Mouse (Mus musculus) embryonic facial prominence, embryonic 11.5 days (tissue): ENCODE measurements around the gene Tmem265. TPM values are rescaled to one million over a fixed set of nuclear protein-coding genes. Genes with fewer than 3 reads are reported as not detected.

Source experiments
- ATAC-seq: fragments of 200-750 bp; cut with Nextera tagmentation; replicated peaks from 2 replicates; pipeline ENCODE4 v1.8.0; 2017; ENCODE audit warnings: low read depth; ENCODE audit not compliant: insufficient number of reproducible peaks, low FRiP score, low TSS enrichment
- DNase-seq: peaks from one replicate; pipeline ENCODE4 v3.0.0-alpha.2; 2015; ENCODE audit warnings: low spot score
- H3K27ac ChIP-seq: fragments of 300-500 bp; sonication (generic); replicated peaks from 2 replicates; pipeline ENCODE4 v1.5.1; 2014; ENCODE audit warnings: mild to moderate bottlenecking, low read depth, low read length, control low read depth
- H3K27me3 ChIP-seq: fragments of 300-500 bp; sonication (generic); 2 replicates; pipeline ENCODE4 v1.6.1; 2014; ENCODE audit warnings: mild to moderate bottlenecking, low read length, moderate library complexity, mixed read lengths; ENCODE audit not compliant: control insufficient read depth, insufficient read depth
- H3K36me3 ChIP-seq: fragments of 300-500 bp; sonication (generic); replicated peaks from 2 replicates; pipeline ENCODE4 v1.6.1; 2014; ENCODE audit warnings: low read depth, mild to moderate bottlenecking, low read length, moderate library complexity, mixed read lengths; ENCODE audit not compliant: control insufficient read depth, insufficient read depth
- H3K4me1 ChIP-seq: fragments of 300-500 bp; sonication (generic); 2 replicates; pipeline ENCODE4 v1.6.1; 2014; ENCODE audit warnings: low read length, mixed read lengths; ENCODE audit not compliant: control insufficient read depth, insufficient read depth
- H3K4me2 ChIP-seq: fragments of 300-500 bp; sonication (generic); 2 replicates; pipeline ENCODE4 v1.6.1; 2014; ENCODE audit warnings: low read depth, mild to moderate bottlenecking, control low read depth, low read length, moderate library complexity
- H3K4me3 ChIP-seq: fragments of 300-500 bp; sonication (generic); 2 replicates; pipeline ENCODE4 v1.5.1; 2014; ENCODE audit warnings: low read depth, low read length, control low read depth
- H3K9ac ChIP-seq: fragments of 300-500 bp; sonication (generic); replicated peaks from 2 replicates; pipeline ENCODE4 v1.6.1; 2014; ENCODE audit warnings: mild to moderate bottlenecking, control low read depth, low read length
- H3K9me3 ChIP-seq: fragments of 300-500 bp; sonication (generic); replicated peaks from 2 replicates; pipeline ENCODE4 v1.6.1; 2016; ENCODE audit warnings: mild to moderate bottlenecking, low read length, inconsistent platforms, mixed read lengths; ENCODE audit not compliant: control insufficient read depth
- WGBS: fragments of 180-500 bp; shearing (Covaris S2); extraction: QIAGEN DNeasy Blood & Tissue Kit; methylation state at CpG from one replicate; pipeline ENCODE4 v1.1.7; 2014; 5-methylcytosine and 5-hydroxymethylcytosine counted together
- polyA plus RNA-seq: library from polyadenylated mRNA; unstranded; fragments of >200 nt; fragmentation: Nextera tagmentation; extraction: Ambion mirVana; gene quantifications from 2 replicates; pipeline ENCODE4 v1.2.1, GENCODE M21; 2014

Gene Tmem265
- polyA plus RNA-seq, 1 experiment from 2014 or later: 4.8 TPM

DNA sequence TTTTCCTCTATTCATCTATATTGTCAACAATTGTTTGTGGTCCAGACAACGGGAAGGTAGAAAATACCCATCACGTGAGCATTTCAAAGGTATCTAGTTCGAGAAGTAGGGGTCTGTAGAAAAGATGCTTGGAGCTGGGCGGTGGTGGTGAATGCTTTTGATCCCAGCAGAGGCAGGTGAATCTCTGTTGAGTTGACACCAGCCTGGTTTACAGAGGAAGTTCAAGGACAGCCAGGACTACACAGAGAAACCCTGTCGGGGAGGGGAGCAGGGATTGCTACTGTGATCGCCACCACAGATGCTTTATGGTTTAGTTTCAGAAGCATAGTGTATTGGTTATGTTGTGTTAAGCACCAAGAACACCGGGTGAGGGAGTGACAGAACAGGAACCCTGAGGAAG is 12.9 kb downstream of the Tmem265 start:
- peak overlapping the region; percentile 91 for H3K4me2 ChIP-seq
- peak overlapping the region; percentile 77 for H3K9ac ChIP-seq
- ATAC-seq (no peak), DNase-seq (no peak)
- peak overlapping the region; percentile 78 for H3K4me3 ChIP-seq
- no peaks in the 10 kb centered on the region for H3K27me3 ChIP-seq
- H3K27ac ChIP-seq: no peak overlapping the region
- 27% methylated on average over 7 of the region's 7 CpGs for WGBS
- H3K36me3 ChIP-seq: peaks cover 5% of the 10 kb centered on the region; the same call in 1 of the 2 replicates
- no peaks in the 10 kb centered on the region for H3K9me3 ChIP-seq
- H3K4me1 ChIP-seq: 0 out of 2 replicates have a peak, but pooled peaks cover 2% of the 10 kb centered on the region

DNA sequence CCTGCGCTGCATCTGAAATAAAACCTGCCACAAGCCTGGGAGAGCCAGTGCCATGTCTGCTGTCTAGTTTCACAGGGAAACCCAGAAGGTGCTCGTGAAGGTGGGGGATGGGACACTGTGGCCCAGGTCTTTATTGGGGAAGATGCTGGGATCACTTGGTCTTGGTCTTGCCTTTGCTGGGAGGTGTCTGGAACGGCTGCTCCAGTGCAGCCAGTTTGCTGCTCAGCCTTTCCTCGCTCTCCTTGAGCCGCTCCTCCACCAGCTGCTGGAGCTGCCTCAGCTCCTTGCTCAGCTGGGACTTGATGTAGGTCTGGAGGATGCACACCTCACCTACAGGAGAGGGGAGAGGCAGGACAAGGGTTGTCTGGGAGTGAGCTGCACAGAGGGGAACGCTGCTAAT is 22.1 kb downstream of the Tmem265 start:
- Histone ChIP-seq H3K9me3 (no peaks in the 10 kb centered on the region), H3K4me1 (no peaks in the 10 kb centered on the region), H3K9ac (no peak overlapping the region), H3K4me3 (no peak overlapping the region), H3K36me3 (peaks cover 7% of the 10 kb centered on the region), H3K27me3 (no peaks in the 10 kb centered on the region), H3K4me2 (no peak overlapping the region), H3K27ac (no peak overlapping the region)
- no peak for ATAC-seq
- WGBS: 95% methylated on average over 6 of the region's 6 CpGs
- no peak for DNase-seq

DNA sequence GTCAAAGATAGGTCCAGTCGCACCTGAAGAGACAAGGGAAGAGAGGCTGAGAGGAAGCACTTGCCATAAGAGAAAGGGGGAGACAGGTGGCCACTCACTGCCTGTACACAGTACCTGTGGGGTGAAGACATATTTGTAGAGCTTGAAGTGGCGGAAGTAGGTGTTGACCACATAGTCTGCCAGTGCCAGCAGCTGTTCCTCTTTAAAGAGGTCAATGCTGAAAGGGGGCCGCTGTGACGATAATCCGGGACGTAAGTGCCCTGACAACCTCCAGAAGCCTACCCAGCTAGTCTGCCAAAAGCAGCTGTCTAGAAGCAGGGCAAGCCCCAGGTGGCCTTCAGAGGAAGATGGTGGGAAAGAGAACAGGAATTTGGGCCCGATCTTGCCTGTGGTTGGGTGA is 23.8 kb downstream of the Tmem265 start:
- WGBS: 78% methylated on average over 7 of the region's 7 CpGs
- H3K4me3 ChIP-seq: no peak overlapping the region
- H3K27ac ChIP-seq: no peak overlapping the region
- H3K27me3 ChIP-seq: no peaks in the 10 kb centered on the region
- ATAC-seq: no peak
- no peaks in the 10 kb centered on the region for H3K9me3 ChIP-seq
- H3K4me2 ChIP-seq: no peak overlapping the region
- H3K4me1 ChIP-seq: no peaks in the 10 kb centered on the region
- DNase-seq: no peak
- H3K9ac ChIP-seq: no peak overlapping the region
- peaks cover 7% of the 10 kb centered on the region for H3K36me3 ChIP-seq

DNA sequence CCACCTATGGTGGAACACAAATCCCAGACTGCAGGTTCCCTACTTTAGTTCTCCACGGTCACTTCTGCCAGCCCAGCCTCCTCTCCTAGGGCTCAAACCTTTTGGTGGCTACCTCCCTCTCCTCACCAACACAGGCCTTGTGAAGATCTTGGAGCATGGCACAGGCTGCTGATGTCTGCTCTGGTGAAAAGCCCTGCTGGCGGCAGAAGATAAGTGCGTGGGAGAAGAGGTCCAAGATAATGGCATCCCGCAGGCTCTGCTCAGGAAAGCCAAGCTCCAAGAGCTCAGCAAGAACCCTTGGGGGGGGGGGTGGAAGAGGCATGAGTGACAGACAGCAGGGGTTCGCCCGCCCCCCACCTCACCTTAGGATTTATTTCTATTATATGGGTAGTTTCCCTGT is 25.0 kb downstream of the Tmem265 start:
- Histone ChIP-seq H3K4me1 (no peaks in the 10 kb centered on the region), H3K9me3 (no peaks in the 10 kb centered on the region), H3K27ac (no peak overlapping the region), H3K4me3 (no peak overlapping the region), H3K4me2 (no peak overlapping the region), H3K9ac (no peak overlapping the region), H3K36me3 (peaks cover 7% of the 10 kb centered on the region), H3K27me3 (no peaks in the 10 kb centered on the region)
- WGBS: 96% methylated on average over 6 of the region's 6 CpGs
- DNase-seq: no peak
- ATAC-seq: no peak

DNA sequence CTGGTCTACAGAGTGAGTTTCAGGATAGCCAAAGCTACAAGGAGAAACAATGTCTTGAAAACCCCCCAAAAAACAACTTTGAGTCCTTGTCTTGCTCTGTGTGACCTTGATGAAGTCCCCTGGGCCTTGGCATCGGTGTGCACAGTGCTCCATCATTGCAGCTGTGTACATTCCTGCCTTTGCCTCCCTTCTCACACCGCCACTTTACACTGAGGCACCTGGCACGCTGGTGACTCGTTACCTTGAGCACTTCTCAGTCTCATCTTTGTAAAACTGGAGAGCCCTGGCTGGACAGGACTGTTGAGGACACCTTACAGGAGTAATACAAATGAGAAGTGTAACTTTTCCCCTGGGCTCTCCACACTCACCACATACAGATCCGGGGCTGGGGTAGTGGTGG is 26.0 kb downstream of the Tmem265 start:
- ATAC-seq (no peak), DNase-seq (no peak)
- Histone ChIP-seq H3K4me1 (no peaks in the 10 kb centered on the region), H3K27ac (no peak overlapping the region), H3K4me2 (peak overlapping the region; percentile 83), H3K27me3 (no peaks in the 10 kb centered on the region), H3K9me3 (no peaks in the 10 kb centered on the region), H3K4me3 (peak overlapping the region; percentile 86), H3K36me3 (peaks cover 11% of the 10 kb centered on the region), H3K9ac (no peak overlapping the region; the same call in 1 of the 2 replicates)
- 81% methylated on average over 5 of the region's 5 CpGs for WGBS

DNA sequence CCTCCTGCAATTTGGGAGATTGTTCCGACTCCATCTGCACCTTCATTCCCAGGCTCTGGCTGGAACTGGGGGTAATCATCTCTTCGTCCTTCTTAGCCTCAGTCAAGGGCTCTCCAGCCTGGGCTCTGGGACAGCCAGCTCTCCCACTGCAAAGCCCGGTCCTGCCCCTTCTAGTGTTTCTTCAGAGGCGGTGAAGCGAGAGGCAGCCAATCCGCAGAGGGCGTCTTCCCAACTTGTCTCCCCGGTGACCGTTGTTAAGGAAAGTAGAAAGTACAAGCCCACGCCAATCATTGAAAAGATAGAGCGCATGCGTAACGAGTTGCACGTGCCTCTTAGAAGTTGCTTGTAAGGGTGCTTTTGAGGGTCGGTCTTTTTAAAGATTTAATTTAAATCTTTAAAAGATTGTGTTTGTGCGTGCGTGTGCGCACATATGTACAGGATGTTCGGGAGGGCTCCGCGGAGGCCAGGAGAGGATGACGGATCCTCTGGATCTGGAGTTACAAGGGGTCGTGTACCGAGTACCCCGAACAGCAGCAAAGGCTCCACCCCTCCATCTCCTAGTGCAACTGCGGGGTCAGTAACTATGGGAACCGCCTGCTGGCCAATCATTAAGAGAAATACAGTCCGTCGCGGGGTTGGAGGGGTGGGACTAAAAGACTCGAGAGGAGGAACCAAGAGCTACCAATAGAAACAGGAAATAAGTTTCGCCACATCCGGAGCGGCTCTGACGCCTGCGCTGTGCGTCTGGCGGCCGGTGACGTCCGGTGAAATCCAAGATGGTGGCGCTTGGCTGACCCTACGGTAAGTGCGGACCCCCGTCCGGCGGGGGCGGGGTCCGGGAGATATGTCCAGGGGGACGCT is 27.1 kb downstream of the Tmem265 start, which contains the start of the genes Ccdc189 and Rnf40:
Ccdc189 (minus strand) TSS at position 585 of the 861 bp plus-strand sequence.
Rnf40 (plus strand) TSS at position 757 of the 861 bp plus-strand sequence.
- DNase-seq: peak; percentile 99
- no peaks in the 10 kb centered on the region for H3K4me1 ChIP-seq
- peak within 1 kb of the TSS; percentile 77 for H3K9ac ChIP-seq
- H3K9me3 ChIP-seq: no peaks in the 10 kb centered on the region
- peak; percentile 95 for ATAC-seq
- peak within 1 kb of the TSS; percentile 62 for H3K27ac ChIP-seq
- peak within 1 kb of the TSS; percentile 83 for H3K4me2 ChIP-seq
- H3K27me3 ChIP-seq: no peaks in the 10 kb centered on the region
- H3K36me3 ChIP-seq: peaks cover 12% of the 10 kb centered on the region
- peak within 1 kb of the TSS; percentile 86 for H3K4me3 ChIP-seq
- WGBS: under 1% methylated on average over 50 of the region's 50 CpGs

DNA sequence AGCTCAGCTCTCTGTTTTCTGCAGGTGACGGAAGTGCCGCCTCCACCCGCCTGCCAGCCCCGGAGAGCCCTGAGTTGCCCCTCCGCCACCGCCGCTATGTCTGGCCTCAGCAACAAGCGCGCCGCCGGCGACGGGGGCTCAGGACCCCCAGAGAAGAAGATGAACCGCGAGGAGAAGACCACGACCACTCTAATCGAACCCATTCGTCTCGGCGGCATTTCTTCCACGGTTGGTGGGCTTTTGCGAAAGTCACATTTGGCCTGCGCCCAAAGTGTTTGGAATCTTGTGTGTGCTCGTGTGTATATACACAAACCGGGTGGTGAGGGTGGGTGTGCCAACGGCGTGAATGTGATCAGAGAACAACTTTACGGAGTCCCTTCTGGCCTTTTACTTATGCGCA is 27.7 kb downstream of the Tmem265 start:
- Histone ChIP-seq H3K4me2 (peak overlapping the region; percentile 83), H3K9me3 (no peaks in the 10 kb centered on the region), H3K4me1 (no peaks in the 10 kb centered on the region), H3K36me3 (peaks cover 10% of the 10 kb centered on the region), H3K27ac (no peak overlapping the region), H3K4me3 (peak overlapping the region; percentile 86), H3K9ac (peak overlapping the region; percentile 77), H3K27me3 (no peaks in the 10 kb centered on the region)
- no peak for DNase-seq
- ATAC-seq: no peak
- WGBS: 6% methylated on average over 29 of the region's 29 CpGs

DNA sequence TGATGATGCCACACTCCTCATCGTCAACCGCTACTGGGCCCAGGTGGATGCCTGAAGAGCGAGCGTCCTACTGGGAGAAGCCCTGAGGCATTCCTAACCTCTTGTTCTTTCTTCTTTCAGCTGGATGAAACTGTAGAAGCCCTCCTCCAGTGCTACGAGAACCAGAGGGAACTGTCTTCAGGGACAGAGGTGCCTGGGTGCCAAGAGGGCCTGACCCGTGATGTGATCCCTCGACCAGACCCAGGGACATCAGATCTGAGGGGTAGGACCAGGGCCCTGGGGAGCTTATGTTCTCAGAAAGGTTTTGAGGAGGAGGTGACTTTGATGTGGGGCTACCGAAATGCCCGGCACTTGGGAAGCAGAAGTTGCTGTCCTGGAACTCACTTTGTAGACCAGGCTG is 28.4 kb downstream of the Tmem265 start:
- Histone ChIP-seq H3K4me1 (no peaks in the 10 kb centered on the region), H3K27me3 (no peaks in the 10 kb centered on the region), H3K27ac (no peak overlapping the region), H3K4me2 (peak overlapping the region; percentile 83; the same call in 1 of the 2 replicates), H3K36me3 (peaks cover 13% of the 10 kb centered on the region), H3K9ac (no peak overlapping the region), H3K9me3 (no peaks in the 10 kb centered on the region), H3K4me3 (peak overlapping the region; percentile 86)
- 87% methylated on average over 9 of the region's 9 CpGs for WGBS
- ATAC-seq: no peak
- no peak for DNase-seq
